Mouse (Mus musculus) midbrain, embryonic 16.5 days (tissue): ENCODE measurements at regions not wholly inside any gene's neighbourhood (a gene's known extent, or its start where the extent isn't known, plus 50 kb on each side); places are given as distances from the start of the nearest gene placed in this dataset.

Experiments
- ATAC-seq: fragments of 200-750 bp; cut with Nextera tagmentation; 2 replicates; pipeline ENCODE4 v1.8.0; 2017; ENCODE audit warnings: moderate TSS enrichment
- H3K27ac ChIP-seq: fragments of 300-500 bp; sonication (generic); 2 replicates; pipeline ENCODE4 v1.5.1; 2014; ENCODE audit warnings: mild to moderate bottlenecking, low read length, mixed read lengths
- H3K27me3 ChIP-seq: fragments of 300-500 bp; sonication (generic); 2 replicates; pipeline ENCODE4 v1.6.1; 2014; ENCODE audit warnings: low read depth, low read length, mixed read lengths; ENCODE audit not compliant: control insufficient read depth, insufficient read depth
- H3K36me3 ChIP-seq: fragments of 300-500 bp; sonication (generic); 2 replicates; pipeline ENCODE4 v1.6.1; 2014; ENCODE audit warnings: mild to moderate bottlenecking, low read length, moderate library complexity, mixed read lengths; ENCODE audit not compliant: control insufficient read depth, insufficient read depth
- H3K4me1 ChIP-seq: fragments of 300-500 bp; sonication (generic); 2 replicates; pipeline ENCODE4 v1.6.1; 2014; ENCODE audit warnings: mild to moderate bottlenecking, low read length, mixed read lengths; ENCODE audit not compliant: control insufficient read depth, insufficient read depth
- H3K4me2 ChIP-seq: fragments of 300-500 bp; sonication (generic); 2 replicates; pipeline ENCODE4 v1.6.1; 2014; ENCODE audit warnings: mild to moderate bottlenecking, low read length, mixed read lengths
- H3K4me3 ChIP-seq: fragments of 300-500 bp; sonication (generic); 2 replicates; pipeline ENCODE4 v1.5.1; 2014; ENCODE audit warnings: low read depth, mild to moderate bottlenecking, low read length, moderate library complexity, mixed read lengths
- H3K9ac ChIP-seq: fragments of 300-500 bp; sonication (generic); 2 replicates; pipeline ENCODE4 v1.6.1; 2014; ENCODE audit warnings: low read depth, low read length, mixed read lengths
- H3K9me3 ChIP-seq: fragments of 300-500 bp; sonication (generic); replicated peaks from 2 replicates; pipeline ENCODE4 v1.6.1; 2014; ENCODE audit warnings: mild to moderate bottlenecking, low read length, mixed read lengths; ENCODE audit not compliant: control insufficient read depth, poor library complexity, severe bottlenecking
- WGBS: fragments of 180-500 bp; shearing (Covaris S2); extraction: QIAGEN DNeasy Blood & Tissue Kit; methylation state at CpG from one replicate; pipeline ENCODE4 v1.1.7; 2014; 5-methylcytosine and 5-hydroxymethylcytosine counted together

DNA sequence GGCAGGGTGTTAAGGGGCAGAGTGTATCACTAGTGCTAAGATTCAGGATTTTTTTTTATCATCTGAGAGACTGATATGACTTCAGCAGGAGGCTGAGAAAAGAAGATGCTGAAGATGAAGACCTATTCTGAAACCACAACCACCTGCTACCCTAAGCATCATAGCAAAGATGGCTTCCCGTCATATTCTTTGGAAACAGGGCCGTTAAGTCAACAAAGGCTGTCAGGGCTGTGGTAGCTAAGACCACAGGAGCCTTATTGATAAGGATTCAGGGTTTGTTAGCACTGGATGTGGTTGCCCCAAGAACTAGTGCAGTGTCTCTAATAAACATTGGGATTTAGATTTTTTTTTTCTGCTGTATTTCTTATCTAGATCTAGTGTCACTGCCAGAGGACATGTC, 56.7 kb upstream of the Rasgrp1 start:
- no peak for ATAC-seq

DNA sequence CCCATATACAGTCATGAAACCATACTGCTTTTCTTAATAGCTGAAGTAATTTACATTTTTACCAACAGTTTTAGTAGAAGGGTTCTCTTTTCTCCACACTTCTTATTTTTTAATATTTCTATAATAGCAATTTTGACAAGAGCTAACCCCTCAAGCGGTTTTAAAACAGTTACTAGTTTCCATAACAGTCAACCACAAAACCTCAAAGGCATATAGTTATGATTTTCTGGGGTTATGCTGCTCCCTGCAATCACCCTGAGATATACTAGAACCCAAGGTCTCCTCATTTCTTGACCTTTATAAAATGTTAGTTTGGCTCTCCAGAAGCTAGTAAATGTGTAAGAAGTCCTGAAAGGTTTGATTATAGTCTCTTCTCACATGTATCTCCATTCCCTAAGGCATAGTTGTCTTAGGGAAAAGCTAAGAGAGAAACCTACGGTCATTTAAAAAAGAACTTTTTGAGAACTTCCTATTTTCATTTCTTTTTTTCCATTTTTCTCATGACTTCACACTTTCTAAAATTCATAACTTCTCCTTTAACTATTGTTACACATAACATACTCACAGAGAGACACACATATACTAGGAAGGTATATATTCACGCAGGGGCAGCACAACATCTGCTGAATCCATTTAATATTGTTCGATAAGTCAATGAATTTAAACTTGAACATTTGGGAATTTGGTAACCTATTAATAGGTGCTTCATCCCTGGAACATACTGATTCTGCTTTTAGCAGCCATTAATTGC, 60.8 kb upstream of the Rasgrp1 start:
- no peak for ATAC-seq
- H3K9me3 ChIP-seq: no peaks in the 10 kb centered on the region
- H3K9ac ChIP-seq: no peak overlapping the region
- no peaks in the 10 kb centered on the region for H3K4me1 ChIP-seq
- no peak overlapping the region for H3K4me2 ChIP-seq
- no peaks in the 10 kb centered on the region for H3K27me3 ChIP-seq
- no peaks in the 10 kb centered on the region for H3K36me3 ChIP-seq
- H3K27ac ChIP-seq: no peak overlapping the region
- WGBS: 93% methylated on average over 4 of the region's 4 CpGs
- no peak overlapping the region for H3K4me3 ChIP-seq

More for the DNA sequence above, 56.7 kb upstream of the Rasgrp1 start:
- H3K4me3 ChIP-seq: no peak overlapping the region
- H3K9me3 ChIP-seq: no peaks in the 10 kb centered on the region
- H3K4me1 ChIP-seq: no peaks in the 10 kb centered on the region
- H3K36me3 ChIP-seq: no peaks in the 10 kb centered on the region
- no peak overlapping the region for H3K4me2 ChIP-seq
- WGBS: 74% methylated on average over 2 of the region's 2 CpGs
- no peak overlapping the region for H3K9ac ChIP-seq
- H3K27me3 ChIP-seq: no peaks in the 10 kb centered on the region
- no peak overlapping the region for H3K27ac ChIP-seq

DNA sequence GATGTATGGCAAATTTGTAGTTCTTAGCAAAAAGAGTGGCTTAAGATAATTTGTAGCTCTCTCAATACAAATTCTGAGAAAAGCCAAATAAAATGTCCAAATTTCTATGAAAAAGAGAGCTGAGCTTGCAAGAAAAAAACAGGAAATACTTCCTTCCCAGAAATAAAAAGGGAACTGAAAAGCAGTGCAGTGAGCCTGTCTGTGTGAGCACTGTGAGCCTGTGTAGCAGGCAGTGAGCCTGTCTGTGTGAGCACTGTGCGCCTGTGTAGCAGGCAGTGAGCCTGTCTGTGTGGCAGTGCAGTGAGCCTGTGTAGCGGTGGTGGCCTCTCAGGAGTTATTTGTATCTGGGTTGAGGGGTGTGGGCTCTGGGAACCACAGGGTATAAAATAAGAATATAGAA, 62.7 kb upstream of the Rasgrp1 start:
- Histone ChIP-seq H3K4me2 (no peak overlapping the region), H3K36me3 (no peaks in the 10 kb centered on the region), H3K27ac (no peak overlapping the region), H3K27me3 (no peaks in the 10 kb centered on the region), H3K9ac (no peak overlapping the region), H3K9me3 (no peaks in the 10 kb centered on the region), H3K4me1 (no peaks in the 10 kb centered on the region), H3K4me3 (no peak overlapping the region)
- WGBS: 27% methylated on average over 2 of the region's 2 CpGs
- ATAC-seq: peak; percentile 64; the same call in 1 of the 2 replicates

DNA sequence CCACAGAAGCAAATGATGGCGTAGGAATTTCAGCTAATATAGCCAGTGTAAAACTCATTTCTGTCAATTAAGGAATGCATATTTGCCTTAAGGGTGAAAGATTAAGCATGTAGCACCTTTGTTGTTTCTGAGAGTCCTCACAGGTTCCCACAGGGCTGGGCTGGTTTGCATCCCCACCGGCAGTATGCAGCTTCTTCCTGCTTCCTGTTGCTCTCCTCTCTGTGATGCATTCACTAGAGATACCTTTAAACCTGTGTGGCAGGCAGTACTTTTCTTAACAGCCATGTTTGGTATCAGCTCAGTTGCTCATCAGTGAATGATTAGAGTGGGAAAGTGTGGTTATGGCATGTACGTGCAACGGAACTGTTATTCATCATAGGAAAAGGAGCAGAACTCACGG, 65.4 kb upstream of the Rasgrp1 start:
- H3K36me3 ChIP-seq: no peaks in the 10 kb centered on the region
- no peak overlapping the region for H3K27ac ChIP-seq
- H3K27me3 ChIP-seq: no peaks in the 10 kb centered on the region
- H3K9me3 ChIP-seq: no peaks in the 10 kb centered on the region
- no peak overlapping the region for H3K4me3 ChIP-seq
- H3K4me2 ChIP-seq: no peak overlapping the region
- WGBS: 84% methylated on average over 5 of the region's 5 CpGs
- no peaks in the 10 kb centered on the region for H3K4me1 ChIP-seq
- no peak overlapping the region for H3K9ac ChIP-seq
- no peak for ATAC-seq

DNA sequence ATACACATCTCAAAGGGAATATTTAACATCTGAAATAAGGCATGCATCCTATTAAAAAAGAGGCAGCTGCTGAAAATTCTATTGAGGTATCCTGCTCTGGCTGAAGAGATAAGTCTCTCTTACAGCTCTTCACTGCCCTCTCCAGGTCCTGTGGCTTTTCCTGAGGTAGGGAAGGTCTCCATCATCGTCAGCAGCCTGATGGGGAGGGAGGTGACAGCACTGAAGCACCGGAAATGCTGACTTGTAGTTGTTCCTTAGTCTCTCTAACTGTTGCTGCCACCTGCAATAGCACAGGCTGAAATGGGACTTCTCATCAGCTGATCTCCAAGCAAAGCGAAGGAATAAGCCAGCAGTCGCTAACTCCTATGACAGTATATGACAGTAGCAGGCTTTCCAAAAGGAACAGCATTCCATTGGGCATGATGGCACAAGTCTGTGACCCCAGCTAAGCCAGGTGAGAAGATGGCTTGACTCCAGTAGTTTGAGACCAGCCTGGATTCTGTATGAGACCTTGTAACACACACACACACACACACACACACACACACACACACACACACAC, 69.3 kb upstream of the Rasgrp1 start:
- Histone ChIP-seq H3K9me3 (no peaks in the 10 kb centered on the region), H3K4me2 (no peak overlapping the region), H3K4me3 (no peak overlapping the region), H3K36me3 (no peaks in the 10 kb centered on the region), H3K9ac (no peak overlapping the region), H3K27ac (no peak overlapping the region), H3K4me1 (no peaks in the 10 kb centered on the region), H3K27me3 (no peaks in the 10 kb centered on the region)
- 52% methylated on average over 4 of the region's 4 CpGs for WGBS
- ATAC-seq: peak; percentile 39; the same call in 1 of the 2 replicates

DNA sequence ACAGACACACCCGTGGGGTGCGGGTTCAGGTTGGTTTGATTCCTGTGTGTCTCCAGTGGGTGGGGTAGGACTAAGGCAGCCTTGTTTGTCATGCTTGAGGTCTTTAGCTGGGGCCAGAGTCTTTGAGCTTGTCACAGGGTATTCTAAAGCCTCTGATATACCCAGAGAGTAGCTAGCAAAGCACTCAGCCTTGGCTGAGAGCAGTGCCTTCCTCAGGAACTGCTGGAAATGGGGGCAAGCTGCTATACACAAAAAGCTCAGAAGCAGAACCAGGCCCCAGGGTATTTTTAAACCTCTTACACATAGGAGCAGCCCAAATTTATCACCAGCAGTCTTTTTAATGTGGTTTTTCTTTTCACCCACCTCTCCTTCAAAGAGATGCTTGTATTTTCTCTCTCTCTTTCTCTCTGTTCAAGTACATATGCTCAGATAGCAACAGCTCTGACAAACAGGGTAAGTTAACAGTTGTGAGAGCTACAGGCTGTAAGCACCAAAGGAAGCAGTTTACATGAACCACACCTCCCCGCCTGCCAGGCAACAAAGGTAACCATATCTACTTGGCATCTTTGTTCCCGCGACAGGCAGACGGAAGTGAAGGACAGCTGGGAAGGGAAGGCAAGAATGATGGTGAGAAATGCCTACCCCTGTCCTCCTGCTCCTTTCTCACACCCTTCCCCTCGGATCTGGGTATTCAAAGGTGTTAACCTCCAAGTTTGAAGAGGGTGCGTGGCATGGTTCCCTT, 74.6 kb upstream of the Rasgrp1 start:
- WGBS: 91% methylated on average over 8 of the region's 8 CpGs
- Histone ChIP-seq H3K4me1 (no peaks in the 10 kb centered on the region), H3K4me3 (no peak overlapping the region), H3K27me3 (no peaks in the 10 kb centered on the region), H3K9ac (no peak overlapping the region), H3K9me3 (no peaks in the 10 kb centered on the region), H3K36me3 (no peaks in the 10 kb centered on the region), H3K4me2 (no peak overlapping the region), H3K27ac (no peak overlapping the region)
- ATAC-seq: no peak

DNA sequence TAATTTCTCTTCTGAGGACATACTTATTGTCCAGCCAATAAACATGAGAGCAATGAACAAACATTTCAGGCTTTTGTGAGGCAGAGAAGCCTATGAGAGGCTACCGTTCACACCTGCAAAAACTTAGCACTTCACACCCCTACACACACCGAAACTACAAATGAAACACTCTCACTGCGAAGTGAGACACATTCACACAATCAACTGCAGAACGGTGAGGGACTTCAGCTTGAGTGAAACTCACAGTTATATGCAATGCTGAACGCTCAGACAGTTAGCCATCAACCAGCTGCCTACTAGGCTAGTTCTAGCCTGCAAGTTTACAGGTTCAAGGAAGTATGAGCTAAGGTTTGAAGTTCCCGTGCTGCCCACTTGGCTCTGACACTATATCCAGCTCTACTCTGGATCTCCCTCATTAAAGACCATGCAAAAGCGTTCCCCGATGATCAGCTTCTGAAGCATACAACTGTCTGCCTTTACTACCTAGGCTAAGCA, 75.4 kb upstream of the Rasgrp1 start:
- no peak for ATAC-seq
- H3K9ac ChIP-seq: no peak overlapping the region
- no peak overlapping the region for H3K4me2 ChIP-seq
- 91% methylated on average over 8 of the region's 8 CpGs for WGBS
- H3K9me3 ChIP-seq: no peaks in the 10 kb centered on the region
- H3K4me1 ChIP-seq: no peaks in the 10 kb centered on the region
- H3K27ac ChIP-seq: no peak overlapping the region
- no peaks in the 10 kb centered on the region for H3K36me3 ChIP-seq
- no peaks in the 10 kb centered on the region for H3K27me3 ChIP-seq
- H3K4me3 ChIP-seq: no peak overlapping the region

DNA sequence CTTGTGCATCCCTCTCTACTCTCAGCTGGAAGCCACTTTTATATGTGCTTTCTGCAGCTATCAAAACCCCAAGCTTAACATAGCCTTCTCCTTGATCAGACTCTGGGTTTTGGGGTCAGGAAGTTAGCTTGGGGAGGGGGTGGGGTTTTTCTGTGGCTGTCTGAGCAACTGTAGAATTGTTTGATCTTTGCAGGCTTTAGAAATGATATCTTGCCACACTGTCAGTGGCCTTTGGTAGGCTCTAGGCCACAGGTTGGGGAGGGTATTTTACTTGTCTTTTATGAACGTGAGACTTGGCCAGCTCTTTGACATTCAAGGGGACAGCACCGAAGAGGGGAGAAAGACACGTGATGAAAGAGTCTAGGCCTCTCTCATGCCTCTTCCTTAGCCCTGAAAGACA, 75.9 kb upstream of the Rasgrp1 start:
- Histone ChIP-seq H3K9ac (no peak overlapping the region), H3K4me2 (no peak overlapping the region), H3K4me3 (no peak overlapping the region), H3K4me1 (no peaks in the 10 kb centered on the region), H3K9me3 (no peaks in the 10 kb centered on the region), H3K27ac (no peak overlapping the region), H3K36me3 (no peaks in the 10 kb centered on the region), H3K27me3 (no peaks in the 10 kb centered on the region)
- ATAC-seq: no peak
- WGBS: 73% methylated on average over 3 of the region's 3 CpGs

DNA sequence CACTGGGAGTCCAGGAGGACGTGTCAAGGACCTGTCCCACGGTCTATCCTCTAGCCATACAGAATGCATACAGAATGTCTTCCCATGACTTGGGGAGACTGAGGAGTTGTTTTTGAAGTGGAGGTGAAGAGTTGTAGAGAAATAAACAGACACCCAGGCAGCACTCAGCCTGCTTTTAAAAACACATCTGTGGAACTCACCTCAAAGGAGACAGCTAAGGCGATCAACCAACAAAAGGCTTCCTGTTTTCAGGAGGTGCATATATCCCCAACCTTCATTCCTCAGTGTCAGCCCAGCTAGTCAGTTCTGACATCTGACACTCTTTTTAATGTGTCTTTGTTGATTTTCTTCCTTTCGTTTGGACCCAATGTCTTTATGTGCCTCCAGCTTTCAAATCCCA, 78.6 kb upstream of the Rasgrp1 start:
- H3K9me3 ChIP-seq: no peaks in the 10 kb centered on the region
- H3K4me2 ChIP-seq: no peak overlapping the region
- H3K27me3 ChIP-seq: no peaks in the 10 kb centered on the region
- ATAC-seq: no peak
- H3K4me1 ChIP-seq: no peaks in the 10 kb centered on the region
- whole genome bisulfite sequencing: 78% methylated on average over 4 of the region's 4 CpGs
- no peak overlapping the region for H3K27ac ChIP-seq
- H3K4me3 ChIP-seq: no peak overlapping the region
- no peak overlapping the region for H3K9ac ChIP-seq
- H3K36me3 ChIP-seq: no peaks in the 10 kb centered on the region
